Mouse (Mus musculus) left cerebral cortex, postnatal 10 days (tissue): ENCODE results near the gene Pih1d3. TPM values are rescaled to one million over a fixed set of nuclear protein-coding genes. Genes with fewer than 3 reads are reported as not detected.
A peak's percentile ranks its signal among the peaks of the same experiment; 100 is the strongest.

Source experiments
- DNase-seq, 2 experiments: peaks; one replicate each; pipeline ENCODE4 v3.0.0; 2021 to 2022; ENCODE audit warnings: low spot score in 2 of 2, mixed read lengths in 1 of 2; ENCODE audit errors: extremely low spot score in 1 of 2
- intact Hi-C: fragments of 180-260 bp; cut with DNase I; formaldehyde crosslinking; loops from one replicate; pipeline ENCODE4 v1.15.1; 2025
- total RNA-seq, 2 experiments: library from RNA; stranded (reverse); gene quantifications; 2 replicates each; pipeline ENCODE4 v1.2.3; 2021

The Pih1d3 gene
- total RNA-seq = not detected

- intact Hi-C loops = no loop called here
- DNase-seq = no peak
Measured at GRCm38 (mm10) chr1:31222564-31222963, at the start of gene Pih1d3, which contains the start of gene 4931428L18Rik. Gene Pih1d3 (plus strand): TSS chr1:31222838. Gene 4931428L18Rik (minus strand): TSS chr1:31222684.

- intact Hi-C loops = no loop called here
- no peak for DNase-seq
Measured at GRCm38 (mm10) chr1:31175401-31175800, 47.2 kb upstream of the Pih1d3 start.

- intact Hi-C loops = no loop called here
- DNase-seq = no peak
Measured at GRCm38 (mm10) chr1:31176101-31176500, 46.5 kb upstream of the Pih1d3 start, which contains the start of gene Lgsn. Gene Lgsn (plus strand): TSS chr1:31176401.

- DNase-seq = peak in 1 of 2 experiments; percentile 9
- intact Hi-C loops = no loop called here
Measured at GRCm38 (mm10) chr1:31178264-31178663, 44.4 kb upstream of the Pih1d3 start.

- intact Hi-C loops = no loop called here
- DNase-seq = no peak
Measured at GRCm38 (mm10) chr1:31190237-31190866, 32.3 kb upstream of the Pih1d3 start.

- DNase-seq = no peak
- intact Hi-C loops = no loop called here
Measured at GRCm38 (mm10) chr1:31195633-31196032, 27.0 kb upstream of the Pih1d3 start.

- intact Hi-C loops = no loop called here
- no peak for DNase-seq
Measured at GRCm38 (mm10) chr1:31196959-31197358, 25.7 kb upstream of the Pih1d3 start.

- intact Hi-C loops = no loop called here
- no peak for DNase-seq
Measured at GRCm38 (mm10) chr1:31203771-31204170, 18.9 kb upstream of the Pih1d3 start.

- DNase-seq = no peak
- intact Hi-C loops = no loop called here
Measured at GRCm38 (mm10) chr1:31205346-31205745, 17.3 kb upstream of the Pih1d3 start.

GRCm38 (mm10) chr1:31205770-31206169 lies 16.9 kb upstream of the Pih1d3 start:
- intact Hi-C loops = no loop called here
- DNase-seq = no peak

- DNase-seq = peak; percentile 49 to 68
- intact Hi-C loops = loop anchor here (5.0 to 10.0 kb wide), 2 partner anchors 127 to 965 kb away; partner anchors contain the start of gene Khdrbs2
Measured at GRCm38 (mm10) chr1:31210144-31210543, 12.5 kb upstream of the Pih1d3 start.

GRCm38 (mm10) chr1:31214831-31215230 lies 7.8 kb upstream of the Pih1d3 start:
- DNase-seq = no peak
- intact Hi-C loops = loop anchor here (5.0 to 10.0 kb wide), 2 partner anchors 122 to 960 kb away; partner anchors contain the start of gene Khdrbs2

- intact Hi-C loops = no loop called here
- no peak for DNase-seq
Measured at GRCm38 (mm10) chr1:31220599-31221250, 1.9 kb upstream of the Pih1d3 start.

GRCm38 (mm10) chr1:31233319-31234036 lies 10.8 kb downstream of the Pih1d3 start:
- intact Hi-C loops = no loop called here
- peak; percentile 19 to 31 for DNase-seq

- intact Hi-C loops = no loop called here
- DNase-seq = no peak
Measured at GRCm38 (mm10) chr1:31260218-31260923, 37.7 kb downstream of the Pih1d3 start.
